Mouse (Mus musculus) megakaryocyte, embryonic 14.5 days (primary cell): Measurements from ENCODE around the gene Olfr1388.
"Not testable (repeated sequence)": the region's sequence is repeated elsewhere in the genome, so short reads cannot be mapped to it uniquely, and the experiment has no call there.

Source experiments
- FLI1 ChIP-seq: IDR thresholded peaks from 2 replicates; pipeline ENCODE4 v1.6.1; 2012; ENCODE audit warnings: low read length, inconsistent platforms, mixed read lengths
- GATA1 ChIP-seq: IDR thresholded peaks from 3 replicates; pipeline ENCODE4 v1.6.1; 2012; ENCODE audit warnings: mixed read lengths, low read length, inconsistent platforms, borderline replicate concordance

- not testable (repeated sequence) for TF ChIP-seq GATA1, FLI1
Measured at GRCm38 (mm10) chr11:49488770-49489169, 52.3 kb downstream of the Olfr1388 start, which contains the start of gene Olfr1385.
